Mouse (Mus musculus) layer of hippocampus, adult 11-12 months (tissue): ENCODE data around the gene Flcn.
A peak's percentile ranks its signal among the peaks of the same experiment; 100 is the strongest.

Experiments
- DNase-seq: peaks from one replicate; pipeline ENCODE4 v3.0.0; 2022; ENCODE audit warnings: low spot score

Flcn gene

DNA sequence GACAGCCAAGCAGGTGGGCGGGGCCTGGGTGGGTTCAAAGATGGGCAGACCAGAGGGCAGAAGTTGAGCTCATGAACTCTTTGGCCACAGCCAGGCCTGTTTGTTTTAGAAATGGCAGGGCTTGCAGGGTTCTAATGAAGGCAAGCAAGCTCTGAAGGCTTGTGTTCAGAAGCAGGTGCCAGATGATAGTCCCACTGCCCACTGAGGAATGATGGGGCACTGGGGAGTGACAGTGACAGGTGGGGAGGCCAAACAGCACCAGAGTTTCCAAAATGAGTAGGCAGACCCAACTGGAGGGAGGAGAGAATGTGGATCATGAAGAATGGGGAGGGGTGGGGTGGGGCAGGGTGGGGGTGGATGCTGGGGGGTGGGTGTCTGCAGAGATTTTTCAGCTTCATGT, 4.6 kb downstream of the Flcn start:
- DNase-seq, result no peak

DNA sequence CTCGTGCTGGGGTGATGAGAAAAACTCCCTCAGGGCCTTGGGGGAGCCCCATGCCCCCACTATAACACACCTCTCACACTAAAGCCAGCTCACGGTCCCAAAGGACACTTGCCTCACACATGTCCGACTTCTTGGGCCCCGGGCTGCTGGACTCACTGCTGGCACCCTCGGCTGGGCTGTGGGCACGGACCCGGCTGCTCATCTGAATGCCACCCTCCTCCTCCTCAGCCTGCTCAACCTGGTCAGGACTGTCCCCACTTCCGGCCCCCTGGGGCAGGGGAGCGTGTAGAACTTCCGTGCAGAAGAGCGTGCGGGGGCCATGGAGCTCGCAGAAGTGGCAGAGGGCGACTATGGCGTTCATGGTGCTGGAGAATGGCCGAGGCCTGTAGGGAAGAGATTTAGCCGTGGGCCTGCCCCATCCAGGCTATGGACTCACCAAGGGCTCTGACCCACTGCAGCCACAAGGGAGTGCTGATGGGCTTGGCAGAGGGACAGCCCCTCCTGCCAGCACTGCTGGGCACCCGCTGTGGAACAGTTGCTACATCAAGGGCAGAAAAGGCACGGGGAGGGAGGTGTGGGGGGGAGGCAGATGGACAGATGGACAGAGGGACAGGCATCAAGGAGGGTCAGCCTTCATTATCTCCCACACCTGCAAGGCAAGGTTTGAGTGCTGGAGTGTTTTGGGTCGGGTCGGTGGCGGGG, 5.3 kb downstream of the Flcn start:
- no peak for DNase-seq

DNA sequence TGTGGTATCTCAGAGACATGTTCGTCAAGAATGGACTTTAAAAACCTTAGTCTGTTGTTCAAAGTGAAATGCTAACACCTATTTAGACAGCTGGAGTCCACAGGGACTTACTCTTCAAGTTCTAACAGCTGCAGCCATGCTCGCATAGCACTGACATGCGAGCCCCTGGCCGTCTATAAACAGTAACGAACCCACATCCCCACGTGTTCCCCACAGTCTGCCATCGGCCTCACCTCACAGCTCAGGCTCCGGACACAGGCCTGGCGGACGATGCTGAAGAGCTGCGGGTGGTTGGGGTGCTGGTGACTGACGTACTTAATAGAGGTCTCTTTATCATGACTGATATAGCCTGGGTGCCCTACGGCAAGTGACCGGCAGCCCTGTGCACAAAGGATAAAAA, 6.3 kb downstream of the Flcn start:
- DNase-seq, result no peak

DNA sequence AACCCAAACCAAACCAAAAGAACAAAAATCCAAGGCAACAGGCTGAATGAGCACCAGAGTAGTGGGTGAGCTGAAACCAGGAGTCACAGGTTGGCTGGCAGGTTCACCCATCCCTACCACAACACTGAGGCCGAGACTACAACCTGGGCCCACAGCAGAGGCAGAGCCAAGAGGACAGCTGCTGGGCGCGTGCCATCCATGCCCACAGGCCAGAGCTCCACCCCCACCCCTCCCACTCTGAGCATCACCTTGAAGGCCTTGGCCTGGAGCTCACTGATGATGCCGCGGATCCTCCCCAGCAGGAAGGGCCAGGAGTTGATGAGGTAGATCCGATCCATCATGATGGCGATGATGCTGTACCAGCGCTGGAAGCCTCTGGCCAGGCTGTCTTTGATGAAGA, 7.9 kb downstream of the Flcn start:
- no peak for DNase-seq

DNA sequence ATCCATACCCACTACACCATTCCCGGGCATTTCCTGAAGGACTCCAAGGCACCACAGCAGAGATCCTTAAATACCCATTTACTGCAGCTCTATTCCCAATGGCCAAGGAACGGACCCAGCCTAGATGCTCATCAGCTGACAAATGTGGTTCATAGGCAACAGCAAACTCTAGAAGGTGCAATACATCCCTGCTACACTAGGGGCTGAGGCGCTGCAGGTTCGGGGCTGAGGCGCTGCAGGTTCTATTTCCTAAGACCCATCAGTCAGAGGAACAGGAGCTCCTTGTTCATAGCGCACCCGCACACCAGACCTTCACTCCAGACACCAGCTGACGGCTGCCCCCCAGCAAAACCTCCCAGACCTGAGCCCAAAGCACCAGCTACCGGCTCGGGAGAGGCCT, 9.4 kb downstream of the Flcn start:
- no peak for DNase-seq

DNA sequence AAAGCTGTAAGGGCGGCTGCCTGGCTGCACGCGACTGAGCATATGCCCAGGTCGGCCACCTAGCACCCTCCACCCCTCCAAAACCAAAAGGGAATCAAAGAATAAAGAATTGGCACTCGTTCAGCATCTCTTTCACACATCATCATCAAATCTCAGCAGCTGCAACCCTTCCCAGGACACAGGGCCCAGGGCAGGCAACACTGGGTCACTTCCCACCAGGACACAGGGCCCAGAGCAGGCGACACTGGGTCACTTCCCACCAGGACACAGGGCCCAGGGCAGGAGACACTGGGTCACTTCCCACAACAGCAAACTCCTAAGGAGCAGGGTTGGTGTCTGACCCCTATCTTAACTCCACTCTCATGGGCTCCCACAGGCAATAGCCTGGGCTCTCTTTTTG, 16.4 kb downstream of the Flcn start:
- DNase-seq, result no peak

DNA sequence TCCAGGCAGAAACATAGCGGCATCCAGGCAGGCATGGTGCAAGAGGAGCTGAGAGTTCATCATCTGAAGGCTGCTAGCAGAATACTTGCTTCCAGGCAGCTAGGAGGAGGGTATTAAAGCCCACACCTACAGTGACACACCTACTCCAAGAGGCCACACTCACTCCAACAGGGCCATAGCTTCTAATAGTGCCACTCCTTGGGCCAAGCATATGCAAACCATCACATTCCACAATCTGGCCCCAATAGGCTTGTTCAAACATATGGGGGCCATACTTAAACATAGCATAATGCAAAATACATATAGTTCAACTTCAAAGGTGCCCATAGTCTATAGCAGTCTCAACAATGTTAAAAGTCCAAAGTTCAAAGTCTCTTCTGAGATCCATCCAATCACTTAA, 20.5 kb downstream of the Flcn start:
- DNase-seq, result no peak

DNA sequence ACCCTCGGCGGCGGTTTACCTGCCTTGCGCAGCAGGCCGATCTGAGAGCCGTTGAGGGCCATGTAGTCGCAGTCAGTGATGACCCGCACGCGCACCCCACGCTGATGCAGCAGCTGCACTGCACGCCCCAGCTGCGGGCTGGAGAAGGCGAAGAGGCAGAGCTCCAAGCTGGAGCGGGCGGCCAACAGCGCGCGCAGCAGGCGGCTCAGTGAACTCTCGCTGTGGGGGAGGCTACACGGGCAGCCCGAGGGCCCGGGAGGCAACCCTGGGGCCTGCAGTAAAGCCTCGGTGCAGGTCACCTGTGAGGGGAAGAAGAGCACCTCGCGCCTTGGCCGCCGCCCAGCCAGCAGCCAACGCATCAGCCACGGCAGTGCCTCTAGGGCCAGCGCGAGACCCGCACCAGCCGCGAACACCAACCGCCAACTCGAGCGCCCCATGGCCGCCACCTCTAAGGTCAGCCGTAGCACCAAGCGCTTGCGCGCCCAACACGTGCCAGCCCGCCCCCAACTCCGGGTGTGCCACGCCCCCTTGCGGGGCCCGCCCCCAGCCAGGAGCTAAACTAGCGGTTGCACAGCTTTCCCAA, 22.5 kb downstream of the Flcn start, which contains the start of gene Pld6:
Gene Pld6 (minus strand): TSS at position 447 of the 583 bp plus-strand sequence.
- DNase-seq, result peak; percentile 35

DNA sequence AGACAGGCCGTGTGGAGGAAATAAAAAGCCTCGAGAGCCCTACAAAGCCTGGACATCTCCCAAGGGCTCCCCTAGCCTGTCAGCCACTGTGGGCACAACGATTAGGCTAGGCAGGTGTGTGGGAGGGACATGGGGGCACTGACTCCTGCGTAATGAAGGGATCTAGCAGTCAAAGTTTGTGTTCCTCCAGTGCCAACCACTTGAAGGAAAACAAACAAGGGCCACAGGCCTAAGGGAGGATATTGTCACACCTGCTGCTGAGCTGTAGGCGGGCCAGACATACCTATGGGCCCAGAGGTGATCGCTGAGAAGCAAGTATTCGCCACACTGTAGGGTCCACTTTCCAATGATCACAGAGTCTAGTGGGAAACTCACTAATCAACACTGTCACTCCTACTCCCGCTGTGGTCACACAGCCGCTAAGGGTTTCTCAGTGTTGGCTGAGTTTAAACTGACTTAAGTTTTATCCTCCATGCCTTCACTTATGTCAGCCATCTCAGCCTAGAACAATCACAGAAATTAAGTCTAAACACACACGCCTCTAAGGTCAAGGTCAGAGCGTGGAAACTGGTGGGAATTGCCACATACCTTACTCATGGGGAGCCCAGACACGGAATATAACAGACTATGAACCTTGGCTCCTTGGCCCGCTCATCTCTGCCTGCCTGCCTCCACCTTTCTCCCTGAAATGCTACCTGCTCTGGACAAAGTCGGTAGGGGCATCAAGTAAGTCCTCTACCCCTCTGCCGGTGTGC, 23.2 kb downstream of the Flcn start:
- DNase-seq, result no peak

DNA sequence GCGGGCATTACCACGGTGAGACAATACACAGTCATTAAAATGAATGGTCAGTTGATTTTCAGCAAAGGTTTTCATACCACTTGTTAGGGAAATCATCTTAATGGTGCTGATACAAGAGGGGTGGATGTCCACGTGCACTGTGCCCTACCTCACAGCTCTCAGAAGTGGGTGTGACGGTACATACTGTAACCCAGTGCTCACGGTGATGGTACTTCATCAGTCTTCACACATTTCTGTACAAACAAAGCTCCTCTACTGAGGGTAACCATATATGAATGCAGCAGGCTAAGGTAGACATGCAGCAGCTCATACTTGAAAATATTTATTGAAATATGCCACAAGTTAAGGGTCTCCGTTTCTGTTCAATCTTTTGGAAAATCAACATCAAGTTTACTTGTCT, 26.2 kb downstream of the Flcn start:
- no peak for DNase-seq

DNA sequence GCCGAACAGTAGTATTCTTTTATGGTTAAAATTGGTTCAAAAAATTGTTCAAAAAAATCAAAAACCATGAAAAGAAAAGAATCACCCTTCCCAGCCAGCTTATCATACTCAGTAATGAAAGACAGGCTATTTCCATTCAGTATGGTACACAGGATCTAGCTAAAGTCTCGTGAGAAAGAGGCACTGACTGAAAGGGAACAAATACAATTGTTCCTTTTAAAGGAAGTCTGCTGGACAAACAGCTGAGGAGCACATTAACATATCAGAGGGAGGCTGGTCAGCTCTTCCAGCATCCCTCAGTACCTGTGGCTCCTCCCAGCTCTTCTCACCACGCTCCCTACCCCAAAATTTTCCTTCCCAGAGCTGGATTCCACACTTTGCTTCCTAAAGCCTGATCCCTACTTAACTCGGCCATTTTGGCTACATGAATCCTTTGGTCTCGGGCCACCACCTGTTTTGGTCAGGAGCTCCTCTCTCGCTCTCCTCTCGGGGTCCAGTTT, 27.7 kb downstream of the Flcn start:
- DNase-seq, result no peak

DNA sequence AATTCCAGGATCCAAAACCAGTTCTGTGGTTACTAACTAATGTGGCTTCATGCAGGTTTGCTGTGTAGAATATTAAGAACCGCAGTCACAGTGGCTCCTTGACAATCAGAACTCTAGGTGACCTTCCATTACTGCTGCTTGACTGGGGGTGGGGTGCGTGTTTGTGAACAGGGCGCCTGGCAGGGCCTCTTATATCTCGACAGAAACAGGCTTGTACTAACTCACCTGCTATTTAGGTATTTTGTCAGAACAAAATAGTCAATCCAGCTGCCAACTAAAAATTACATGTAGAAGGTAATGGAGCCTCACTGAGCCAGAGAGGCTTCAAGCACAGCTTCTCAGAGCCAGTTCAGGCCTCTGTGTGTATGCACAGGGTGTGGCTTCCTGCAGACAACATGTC, 29.6 kb downstream of the Flcn start:
- no peak for DNase-seq

DNA sequence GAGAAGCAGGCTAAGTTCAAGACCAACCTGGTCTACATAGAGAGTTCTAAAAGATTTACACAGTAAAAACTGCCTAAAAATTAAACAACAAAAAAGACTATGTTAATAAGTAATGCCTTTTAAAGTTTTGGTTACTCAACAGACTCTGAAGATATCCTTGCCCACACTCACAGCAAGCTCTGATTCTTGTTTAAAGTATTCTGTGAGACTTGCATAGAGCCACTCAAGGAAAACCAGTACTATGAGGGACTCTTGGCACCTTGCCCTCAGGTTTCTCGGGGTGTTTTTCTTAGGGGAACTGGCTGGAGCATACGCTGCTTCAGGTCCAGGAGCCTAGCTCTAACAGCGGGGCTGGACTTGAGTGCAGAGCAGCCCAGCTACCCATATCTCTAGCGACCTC, 30.4 kb downstream of the Flcn start:
- DNase-seq, result no peak

DNA sequence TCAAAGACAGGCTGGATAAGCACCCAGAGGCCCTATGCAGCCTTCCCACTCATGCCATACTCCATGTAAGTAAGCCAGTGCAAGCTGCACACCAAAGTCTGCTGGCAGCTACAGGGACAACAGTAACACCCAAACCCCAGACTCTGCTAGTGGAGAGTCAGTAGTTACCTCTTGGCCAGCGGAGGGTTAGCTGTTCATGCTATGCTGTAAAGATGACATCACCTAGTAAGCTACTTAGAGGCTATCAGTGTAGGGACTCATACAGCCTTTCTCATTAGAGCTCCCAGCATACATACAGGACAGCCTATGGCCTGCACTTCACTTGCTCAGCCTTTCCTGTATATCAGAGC, 31.0 kb downstream of the Flcn start:
- no peak for DNase-seq

DNA sequence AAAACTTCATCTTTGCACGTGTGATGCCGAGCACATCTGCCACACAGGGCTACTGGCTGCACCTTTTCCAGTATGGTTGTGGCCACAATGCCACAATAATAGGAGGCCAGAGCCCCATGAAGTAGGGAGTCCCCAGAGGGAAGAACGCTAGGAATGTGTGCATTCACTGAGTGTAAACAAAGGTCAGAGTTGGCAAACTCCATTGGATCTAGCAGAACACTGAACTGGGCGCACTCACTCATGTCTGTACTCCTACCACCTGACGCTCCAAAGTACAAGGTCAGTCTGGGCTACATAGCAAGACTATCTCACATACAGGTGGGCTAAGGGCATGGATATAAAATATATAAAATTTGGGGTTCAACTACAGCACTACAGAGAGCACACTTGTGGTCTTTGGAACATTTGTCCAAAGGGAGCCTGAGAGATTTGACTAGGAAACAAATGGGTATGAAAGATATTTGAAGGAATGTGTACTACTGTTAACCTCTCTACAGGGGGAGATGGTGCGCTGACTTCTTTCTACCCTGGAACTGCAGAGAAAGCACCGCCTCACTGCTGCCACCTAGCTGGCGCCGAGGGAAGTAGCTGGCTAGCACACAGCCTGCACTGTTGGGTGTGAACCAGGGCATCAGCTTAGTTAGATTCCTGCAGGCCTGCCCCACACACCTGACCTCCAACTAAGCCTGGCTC, 31.5 kb downstream of the Flcn start:
- DNase-seq, result peak; percentile 67

DNA sequence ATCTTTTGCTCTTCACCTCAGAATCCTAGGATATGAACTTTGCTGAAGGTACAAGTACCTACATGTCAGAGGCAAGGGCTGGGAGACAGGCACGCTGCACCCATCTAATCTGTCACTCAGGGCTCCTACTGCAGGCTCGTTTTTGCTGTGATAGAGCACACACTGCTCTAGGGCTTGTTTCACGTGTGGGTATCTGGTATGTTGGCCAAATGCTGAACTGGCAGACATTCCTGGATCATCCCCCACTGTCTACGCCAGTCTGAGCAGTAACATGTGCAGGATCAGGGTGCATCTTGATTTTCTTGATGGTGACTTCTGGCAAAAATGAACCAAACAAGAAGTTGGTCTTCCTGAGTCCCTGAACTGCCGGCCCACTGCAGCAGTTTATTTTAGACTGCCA, 32.6 kb downstream of the Flcn start:
- peak; percentile 39 for DNase-seq

DNA sequence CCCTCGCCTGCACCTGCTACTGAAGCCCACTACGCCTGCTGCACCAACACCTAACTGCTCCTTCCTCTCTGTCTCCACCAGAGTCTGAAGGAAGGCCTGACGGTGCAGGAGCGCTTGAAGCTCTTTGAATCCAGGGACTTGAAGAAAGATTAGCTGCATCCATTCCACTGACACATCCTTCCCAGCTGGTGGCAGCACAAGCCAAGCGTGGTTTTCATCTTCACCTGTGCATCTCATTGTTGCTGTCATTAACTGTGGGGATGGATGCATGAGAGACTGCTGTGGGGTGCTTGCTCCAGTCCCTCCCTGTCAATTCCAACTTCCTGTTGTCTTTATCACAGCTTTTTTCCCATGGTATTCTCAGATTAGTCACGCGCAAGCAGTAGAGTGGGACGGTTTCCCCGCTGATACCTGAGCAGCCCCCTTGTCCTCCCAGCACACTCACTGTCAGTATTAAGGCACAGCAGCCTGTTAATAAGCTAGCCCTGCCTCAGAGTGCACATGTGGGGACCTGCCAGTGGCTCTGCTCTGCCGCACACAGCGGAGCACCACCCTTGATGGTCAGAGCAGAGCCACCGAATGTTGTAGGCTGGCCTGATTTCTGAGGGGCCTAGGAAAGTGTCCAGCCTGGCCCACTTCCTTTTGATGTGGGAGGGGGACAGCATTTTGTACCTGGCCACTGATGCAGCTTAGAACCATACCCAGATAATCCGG, 34.2 kb downstream of the Flcn start:
- no peak for DNase-seq

DNA sequence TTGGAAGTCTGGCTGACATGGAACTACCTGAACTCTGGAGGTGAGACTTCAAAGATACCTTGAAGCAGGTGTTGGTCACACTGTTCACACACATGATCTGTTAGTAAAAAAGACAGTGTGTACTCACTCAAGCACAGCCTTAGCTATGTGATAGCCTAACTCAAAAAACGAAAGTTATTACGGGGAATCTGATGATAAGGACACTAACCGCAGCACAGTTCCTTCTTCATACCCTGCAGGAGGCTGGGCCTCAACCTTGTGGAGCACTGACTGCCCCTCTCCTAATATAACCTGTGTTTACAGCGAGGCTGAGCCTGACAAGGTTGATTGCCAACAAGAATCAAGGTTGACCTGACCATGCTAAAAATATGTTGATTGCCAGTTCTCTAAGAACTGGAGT, 35.3 kb downstream of the Flcn start:
- DNase-seq, result no peak

DNA sequence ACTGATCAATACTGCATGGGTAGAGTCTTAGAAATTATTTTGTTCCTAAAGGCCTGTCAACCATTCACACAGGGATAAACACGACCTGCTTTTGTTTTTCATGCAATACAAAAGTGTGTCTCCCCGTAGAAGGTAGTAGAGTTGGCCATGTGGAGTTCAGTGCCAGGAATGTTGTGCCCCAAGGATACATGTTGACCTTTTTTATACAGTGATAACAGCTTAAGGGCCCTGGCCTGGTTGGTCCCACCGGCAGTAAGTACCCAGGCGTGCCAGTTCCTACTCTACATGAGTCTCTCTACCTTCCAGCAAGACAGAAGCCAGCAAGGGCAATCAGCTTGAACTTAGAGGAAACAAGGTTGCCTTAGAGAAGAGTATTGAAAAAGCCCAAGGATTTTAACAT, 36.9 kb downstream of the Flcn start:
- no peak for DNase-seq

DNA sequence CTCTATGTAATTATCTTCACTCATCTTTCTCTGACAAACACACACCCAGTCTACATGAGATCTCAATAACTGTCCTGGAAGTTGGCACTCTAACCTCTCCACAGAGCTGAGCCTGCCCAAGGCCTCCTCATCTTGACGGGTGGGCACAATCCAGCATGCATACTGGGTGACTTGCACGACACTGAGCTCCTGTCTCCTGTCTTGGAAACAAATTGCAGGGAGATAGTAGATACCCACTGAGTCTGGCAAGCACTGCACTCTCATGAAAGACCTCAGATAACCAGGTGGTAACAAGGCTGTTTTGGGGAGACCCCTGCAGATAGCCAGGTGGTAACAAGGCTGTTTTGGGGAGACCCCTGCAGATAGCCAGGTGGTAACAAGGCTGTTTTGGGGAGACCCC, 37.5 kb downstream of the Flcn start:
- DNase-seq, result no peak

DNA sequence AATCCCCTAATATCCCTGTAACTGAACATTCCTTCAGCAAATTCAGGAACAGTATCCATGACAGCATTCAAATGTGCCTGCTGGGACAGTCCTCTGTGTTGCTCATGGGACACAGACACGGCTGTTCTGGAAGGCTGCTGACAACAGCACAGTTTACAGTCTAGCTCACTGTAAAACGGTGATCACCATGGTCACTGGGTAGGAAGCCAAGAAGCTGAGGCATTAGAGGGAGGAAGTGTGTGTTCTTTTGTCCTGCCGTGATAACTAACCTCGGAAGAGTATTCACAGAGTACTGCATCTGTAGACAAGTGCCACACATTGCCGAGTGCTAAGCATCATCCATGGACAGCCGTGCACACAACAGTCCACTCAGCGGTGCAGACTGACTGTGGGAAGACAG, 39.1 kb downstream of the Flcn start:
- no peak for DNase-seq

DNA sequence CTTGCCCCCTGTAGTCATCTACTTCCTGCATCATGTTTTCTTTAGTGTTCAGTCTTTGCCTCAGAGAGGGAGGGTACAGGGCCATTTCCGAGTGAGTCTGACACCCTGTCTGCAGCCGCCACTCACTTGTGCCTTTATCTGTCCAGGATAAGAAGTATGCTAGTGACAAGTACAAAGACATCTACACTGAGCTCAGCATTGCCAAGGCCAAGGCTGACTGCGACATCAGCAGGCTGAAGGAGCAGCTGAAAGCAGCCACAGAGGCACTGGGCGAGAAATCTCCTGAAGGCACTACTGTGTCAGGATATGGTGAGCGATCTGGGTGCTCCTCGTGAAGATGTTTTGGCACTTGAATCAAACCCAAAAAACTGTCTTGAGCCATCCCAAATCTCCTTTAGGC, 40.1 kb downstream of the Flcn start:
- DNase-seq, result no peak
